Mouse (Mus musculus) brain, adult 2 months (tissue): Measurements from ENCODE around the gene Mx1.

Source experiments
- DNase-seq: peaks from one replicate; pipeline ENCODE4 v3.0.0; 2011; ENCODE audit warnings: low read depth, low spot score

The Mx1 gene

DNA sequence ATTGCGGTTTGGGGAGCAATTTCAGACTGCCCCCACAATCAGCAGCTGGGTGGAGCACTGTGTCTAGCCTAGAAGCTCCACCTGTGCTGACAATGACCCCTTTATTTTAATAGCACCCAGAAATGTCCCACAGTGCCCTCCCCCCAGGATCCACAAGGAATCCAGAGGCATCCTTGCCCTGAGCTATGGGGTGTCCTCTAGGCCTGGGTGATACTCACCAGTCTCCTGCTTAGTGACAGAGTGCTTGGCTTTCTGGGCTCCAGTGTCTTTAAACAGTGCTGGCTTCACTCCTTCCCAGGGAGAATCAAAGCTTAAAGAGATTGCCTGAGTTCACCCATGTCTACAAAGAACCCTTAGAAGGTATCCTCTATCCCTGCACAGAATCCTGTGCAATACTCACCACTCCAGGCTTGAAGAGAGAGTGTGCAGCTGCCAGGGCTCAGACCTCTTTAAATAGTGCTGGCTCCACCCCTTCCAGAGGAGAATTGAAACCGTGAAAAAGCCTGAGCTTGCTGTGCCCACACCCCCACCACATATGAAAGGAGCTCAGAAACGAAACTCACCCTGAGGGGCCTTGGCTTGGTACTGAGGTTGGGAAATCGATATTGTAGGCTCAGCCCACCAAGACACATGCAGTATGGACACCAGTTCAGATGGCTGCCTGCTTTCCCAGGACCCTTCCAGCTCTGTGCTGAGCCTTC is at the start of gene Mx1:
Gene Mx1 (minus strand): TSS at position 427 of the 701 bp plus-strand sequence.
- DNase-seq = peak; percentile 41

DNA sequence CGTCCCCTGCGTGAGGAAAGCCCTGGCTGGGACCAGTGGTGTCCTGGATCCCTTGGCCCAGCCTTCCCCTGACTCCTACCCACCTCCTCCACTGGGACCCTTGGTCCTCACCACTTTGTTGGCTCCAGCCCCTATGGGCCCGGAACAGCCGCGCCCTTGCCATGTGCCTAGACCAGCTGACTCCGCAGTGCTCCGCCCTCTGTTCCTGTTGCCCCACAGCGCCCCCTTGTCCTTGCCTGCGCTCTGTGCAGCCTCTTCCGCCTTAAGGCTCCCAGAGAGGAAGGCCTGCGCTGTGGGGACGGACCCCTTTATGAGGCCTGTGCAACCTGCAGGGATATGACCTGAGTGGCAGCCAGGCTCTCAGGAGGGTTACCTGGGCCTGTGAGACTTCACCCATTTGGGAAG is 49.6 kb upstream of the Mx1 start:
- no peak for DNase-seq

DNA sequence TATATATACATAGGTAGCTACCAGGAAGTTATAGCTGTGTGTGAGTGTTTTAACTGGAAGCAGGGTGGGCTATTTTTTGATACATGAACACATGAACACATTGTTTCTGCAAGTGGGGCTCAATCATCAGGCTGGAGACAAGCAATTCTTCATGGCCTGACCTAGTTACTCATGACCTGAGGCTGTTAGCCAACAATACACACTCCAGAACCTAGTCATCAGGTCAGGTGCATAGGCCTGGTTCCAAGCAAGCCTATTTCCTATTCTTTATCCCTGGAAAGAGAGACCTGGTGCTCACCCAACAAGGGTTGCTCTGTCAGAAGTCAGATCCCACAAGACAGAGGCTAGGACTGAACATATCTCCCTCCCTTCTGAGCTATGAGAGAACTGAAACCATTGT is 48.8 kb upstream of the Mx1 start:
- no peak for DNase-seq

DNA sequence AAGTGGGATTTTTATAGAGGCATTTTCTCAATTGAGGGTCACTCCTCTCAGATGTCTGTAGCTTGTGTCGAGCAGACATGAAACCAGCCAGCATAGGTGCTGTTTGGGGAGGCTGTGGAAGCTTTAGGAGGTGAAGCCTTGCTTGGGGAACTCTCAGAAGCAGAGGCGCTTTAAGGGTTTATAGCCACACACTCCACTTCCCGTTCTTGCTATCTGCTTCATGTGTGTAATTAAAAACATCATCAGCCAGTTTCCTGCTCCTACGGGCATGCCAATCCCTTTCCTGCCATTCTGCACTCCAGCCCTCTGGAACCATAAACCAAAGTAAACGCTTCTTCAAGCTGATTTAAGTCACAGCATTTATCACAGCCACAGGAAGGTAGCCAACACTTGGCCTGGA is 48.1 kb upstream of the Mx1 start:
- DNase-seq = no peak

DNA sequence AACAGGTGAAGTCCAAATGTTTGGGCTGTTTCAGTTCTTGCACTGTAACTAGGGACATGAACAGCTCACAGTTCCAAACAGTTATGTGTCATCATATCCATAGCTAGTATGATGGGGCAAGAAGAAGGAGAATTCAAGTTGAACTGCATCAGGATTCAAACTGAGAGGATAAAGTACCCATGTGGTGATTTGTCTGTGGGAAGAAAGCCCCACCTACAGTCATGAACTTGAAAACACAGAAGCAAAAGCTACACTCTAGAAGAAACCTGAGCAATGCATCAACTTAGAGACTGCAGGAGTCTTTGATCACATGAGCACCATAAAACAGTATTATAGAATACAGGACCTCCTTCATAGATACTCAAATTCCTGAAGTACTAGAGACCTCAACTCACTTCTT is 45.1 kb upstream of the Mx1 start:
- no peak for DNase-seq

DNA sequence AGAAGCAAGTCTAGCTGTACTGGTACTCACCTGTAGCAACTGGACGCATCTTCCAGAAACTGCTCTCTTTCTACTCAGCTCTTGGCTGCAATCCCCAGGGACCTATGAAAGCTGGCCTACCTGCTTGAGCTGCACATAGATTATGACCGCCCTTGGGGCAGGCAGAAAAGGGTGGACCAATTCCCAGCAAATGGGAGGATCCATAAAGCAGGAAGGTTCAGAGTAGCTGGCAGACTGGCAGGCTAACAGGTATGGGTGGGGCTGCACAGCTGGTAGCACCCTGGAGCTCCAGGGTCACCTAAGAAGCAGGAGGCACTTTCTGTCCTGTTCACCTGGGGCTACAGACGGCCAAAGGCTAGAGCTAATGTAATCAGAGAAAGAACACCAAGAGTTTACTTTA is 42.1 kb upstream of the Mx1 start:
- DNase-seq = no peak

DNA sequence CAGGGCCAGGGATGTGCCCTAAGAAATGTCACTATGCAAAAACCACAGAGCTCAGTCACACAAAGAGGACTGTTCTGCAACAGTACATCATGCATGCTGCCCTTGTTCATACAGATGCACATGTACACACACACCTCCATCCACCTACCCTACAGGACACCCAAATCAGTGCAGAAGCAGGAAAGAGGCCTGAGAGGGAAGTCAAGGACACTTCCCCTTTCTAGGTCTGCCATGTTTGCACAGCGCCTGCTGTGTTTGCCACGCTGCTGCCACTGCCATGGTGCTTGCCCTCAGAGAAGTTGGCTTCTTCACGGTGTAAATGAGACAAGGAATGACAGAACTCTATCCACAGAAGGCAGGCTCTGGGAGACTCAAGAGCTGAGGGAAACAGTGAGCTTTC is 41.1 kb upstream of the Mx1 start:
- no peak for DNase-seq

DNA sequence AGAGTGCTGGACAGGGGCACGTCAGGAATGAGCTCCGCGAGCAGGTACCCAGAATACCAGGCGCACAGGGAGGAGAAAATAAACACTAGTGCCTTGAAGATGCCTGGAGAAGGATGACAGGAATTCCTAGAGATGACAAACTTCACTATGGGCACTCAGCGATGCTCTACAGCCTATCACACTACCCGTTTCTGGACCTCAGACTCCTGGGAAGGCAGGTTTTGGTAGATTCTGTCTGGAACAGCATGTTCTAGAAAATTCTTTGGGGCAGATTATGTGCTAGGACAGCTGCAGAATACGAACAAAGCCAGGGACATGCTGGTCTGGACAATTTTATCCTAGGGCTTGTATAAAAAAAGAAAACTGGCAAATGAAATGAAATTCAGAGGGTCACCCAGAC is 38.2 kb upstream of the Mx1 start:
- DNase-seq = no peak

DNA sequence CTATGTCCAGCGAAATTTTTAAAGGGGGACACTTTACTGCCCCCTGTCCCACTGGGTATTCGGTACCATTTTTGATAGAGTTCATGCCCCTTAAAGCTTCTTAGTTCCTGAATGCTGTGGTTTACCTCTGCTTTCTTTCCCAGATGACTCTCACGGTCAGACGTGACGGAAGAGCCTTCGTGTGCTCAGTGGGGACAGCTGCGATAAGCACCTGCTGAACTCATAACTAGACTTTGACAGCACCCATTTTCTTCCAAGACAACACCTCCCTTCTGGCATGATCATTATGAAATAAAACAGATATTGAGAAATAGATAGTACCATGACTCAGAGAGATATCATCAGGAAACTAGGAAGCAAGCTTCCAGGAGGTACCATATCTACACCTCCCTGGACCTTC is 36.7 kb upstream of the Mx1 start:
- no peak for DNase-seq

DNA sequence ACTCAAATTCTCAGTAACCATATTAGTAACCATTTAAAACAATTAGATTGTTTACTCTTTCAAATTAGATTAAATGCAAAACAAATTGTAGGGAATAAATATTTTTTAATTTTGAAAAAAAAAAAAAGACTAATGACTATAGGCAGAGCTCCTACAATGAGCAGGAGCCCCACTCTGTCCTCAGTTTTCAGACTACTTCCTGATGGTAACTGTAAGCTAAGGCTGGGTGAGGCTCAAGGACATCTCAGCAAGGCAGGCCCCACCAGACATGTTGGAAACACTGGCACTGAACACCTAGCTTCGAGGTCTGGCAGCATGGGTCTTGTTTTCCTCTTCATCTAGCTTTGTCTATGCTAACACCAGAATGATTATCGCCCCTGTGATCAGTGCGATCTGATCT is 35.4 kb upstream of the Mx1 start:
- DNase-seq = no peak

DNA sequence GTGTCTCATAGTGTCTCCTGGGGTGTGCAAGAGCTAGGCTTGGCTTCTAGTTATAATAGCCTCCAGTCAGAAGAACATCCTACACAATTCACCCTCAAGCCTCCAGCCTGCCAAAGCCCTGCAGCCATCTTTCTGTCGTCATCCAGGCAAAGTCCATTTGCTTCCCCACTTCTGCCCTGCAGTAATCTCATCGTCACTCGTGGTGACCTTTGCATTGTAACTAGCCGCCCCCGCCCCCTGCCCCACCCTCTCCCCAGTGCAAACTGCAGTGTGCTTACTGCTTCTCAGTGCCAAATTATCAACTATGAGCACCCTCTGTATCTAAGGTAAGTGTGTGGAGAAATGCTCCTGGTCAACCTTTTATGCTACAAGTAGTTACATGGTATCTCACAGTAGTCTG is 35.0 kb upstream of the Mx1 start:
- no peak for DNase-seq

DNA sequence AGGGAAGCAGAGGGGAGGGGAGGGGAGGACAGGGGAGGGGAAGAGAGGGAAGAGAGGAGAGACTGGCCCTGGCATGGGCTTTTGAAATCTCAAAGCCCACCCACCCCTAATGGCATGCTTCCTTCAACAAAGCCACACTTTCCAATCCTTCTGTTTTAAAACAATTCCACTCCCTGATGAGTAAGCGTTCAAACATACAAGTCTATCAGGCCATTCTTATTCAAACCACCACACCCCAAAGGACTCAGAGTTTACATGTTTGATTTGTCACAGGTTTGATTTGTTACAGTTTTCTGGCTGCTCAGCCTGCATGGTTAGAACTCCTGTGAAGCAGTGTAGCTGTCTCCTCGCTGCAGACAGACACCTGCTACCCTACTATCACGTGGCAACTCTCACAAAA is 33.3 kb upstream of the Mx1 start:
- DNase-seq = no peak

DNA sequence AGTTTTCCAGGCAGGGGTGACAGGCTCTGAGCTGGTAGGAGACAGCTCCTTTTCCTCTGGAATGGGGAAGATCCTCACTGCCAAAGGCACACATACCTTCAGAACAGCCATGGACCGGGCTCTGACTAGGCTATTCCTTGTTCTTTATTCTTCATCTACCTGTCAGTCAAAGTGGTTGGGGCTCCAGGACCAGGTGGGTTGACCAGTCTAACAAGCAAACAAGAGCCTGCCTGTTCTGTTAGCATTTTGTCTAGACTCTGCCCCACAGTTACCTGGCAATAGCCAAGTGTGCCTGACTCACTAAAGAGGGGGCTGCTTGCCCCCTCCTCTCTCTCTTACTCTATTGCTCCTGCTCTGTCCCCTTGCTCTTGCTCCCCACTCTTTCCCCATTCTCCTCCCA is 29.7 kb upstream of the Mx1 start:
- no peak for DNase-seq

DNA sequence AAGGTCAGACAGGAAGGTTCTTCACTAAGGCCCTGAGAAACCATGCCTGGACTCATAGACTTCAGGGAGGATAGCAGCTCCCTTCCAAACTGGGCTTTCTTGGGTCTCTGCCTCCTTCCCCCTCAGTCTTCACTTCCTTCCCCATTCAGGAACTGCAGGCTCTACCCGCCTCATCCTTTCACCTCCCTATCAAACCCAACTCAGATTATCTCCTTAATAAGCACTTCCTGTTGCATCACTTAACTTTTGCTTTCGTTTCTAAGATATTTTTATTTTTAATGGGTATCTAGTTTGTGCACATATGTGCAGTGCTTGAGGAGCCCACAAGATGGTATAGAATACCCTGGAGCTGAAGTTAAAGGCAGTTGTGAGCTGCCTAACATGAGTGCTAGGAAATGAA is 15.9 kb upstream of the Mx1 start:
- DNase-seq = no peak

DNA sequence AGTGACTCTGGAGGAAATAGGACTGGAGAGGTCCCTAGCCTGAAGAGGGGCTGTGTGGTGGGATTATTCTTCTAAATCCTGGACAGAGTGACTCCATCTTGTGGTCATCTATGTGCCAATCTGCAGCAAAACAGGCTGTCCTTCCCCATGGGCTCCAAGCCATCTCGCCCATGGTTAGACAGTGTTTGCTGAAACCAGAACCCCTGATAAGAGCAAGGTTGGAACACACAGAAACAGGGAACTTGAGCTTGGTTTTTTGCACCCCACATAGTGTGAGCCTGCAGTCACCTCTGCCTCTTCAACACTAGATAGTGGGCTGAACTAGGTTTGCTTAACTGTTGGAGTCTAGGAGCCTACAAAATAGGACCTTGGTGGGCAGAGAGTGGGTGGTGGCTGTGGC is 13.8 kb upstream of the Mx1 start:
- no peak for DNase-seq

DNA sequence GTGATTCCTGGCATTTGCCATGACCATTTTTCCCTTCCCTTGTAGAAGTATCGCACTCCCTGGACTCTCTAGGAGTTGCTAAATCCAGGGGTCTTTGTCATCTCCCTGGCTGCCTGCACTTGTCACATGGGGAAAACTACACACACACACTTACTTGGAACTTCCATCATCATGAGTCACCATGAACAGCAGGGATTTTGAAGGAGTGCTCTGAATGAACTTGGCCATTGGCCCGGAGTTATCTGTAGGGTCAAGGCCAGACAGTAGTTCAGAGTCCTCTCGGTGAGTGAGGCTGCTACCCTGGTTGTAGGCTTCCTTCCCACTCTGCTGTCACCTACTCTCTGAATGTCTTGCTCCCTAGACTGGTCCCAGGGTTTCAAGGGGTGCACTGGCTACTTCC is 12.9 kb upstream of the Mx1 start:
- no peak for DNase-seq

DNA sequence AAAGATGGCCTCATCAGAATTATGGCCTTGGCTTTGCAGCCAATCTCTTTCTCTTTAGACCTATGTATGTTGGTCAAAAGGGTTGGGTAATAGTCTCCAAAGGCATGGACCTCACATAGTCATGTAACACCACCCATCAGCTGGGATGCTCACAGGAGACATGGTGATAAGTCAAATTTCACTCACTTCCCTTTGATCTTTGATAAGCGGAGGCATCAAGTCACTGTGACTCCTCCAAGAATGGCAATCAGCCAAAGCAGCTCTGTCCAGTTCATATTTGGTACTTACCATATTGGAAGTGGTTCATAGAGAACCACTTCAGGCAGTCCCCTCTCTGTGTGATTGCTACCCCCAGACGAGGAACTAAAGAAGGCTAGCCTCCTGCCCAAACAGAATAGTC is 12.0 kb upstream of the Mx1 start:
- DNase-seq = no peak

DNA sequence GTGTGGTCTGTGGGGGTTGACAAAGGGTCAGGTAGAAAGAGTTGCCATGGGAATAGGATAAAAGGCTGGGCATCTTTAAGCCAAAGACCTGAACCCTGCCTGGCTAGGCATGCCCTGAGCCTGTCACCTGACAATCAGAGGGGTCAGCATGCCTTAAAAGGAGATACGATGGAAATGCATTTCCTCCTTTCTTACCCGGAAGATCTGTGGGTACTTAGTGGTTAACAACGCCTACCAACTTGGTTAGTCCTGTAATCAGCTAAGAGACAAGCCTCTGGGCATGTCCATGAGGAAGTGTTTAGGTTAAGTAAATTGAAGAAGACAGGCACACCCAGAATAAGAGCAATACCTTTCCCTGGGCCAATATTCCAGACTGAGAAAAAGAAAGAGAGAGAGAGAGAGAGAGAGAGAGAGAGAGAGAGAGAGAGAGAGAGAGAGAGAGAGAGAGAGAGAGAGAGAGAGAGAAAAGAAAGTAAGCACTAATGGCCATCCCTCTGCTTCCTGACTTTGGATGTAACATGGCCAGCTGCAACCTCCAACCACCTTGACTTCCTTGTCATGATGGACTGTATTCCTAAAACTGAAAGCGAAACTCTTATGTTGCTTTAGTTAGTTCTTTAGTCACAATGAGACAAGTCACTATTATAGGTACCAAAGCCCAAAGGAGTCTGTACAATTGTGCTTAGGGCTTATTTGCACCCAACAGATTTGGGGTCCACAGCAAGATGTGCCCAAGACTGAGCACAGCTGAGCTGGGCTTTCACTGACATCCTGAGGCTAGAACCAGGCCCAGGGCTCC is 5.5 kb upstream of the Mx1 start:
- no peak for DNase-seq

DNA sequence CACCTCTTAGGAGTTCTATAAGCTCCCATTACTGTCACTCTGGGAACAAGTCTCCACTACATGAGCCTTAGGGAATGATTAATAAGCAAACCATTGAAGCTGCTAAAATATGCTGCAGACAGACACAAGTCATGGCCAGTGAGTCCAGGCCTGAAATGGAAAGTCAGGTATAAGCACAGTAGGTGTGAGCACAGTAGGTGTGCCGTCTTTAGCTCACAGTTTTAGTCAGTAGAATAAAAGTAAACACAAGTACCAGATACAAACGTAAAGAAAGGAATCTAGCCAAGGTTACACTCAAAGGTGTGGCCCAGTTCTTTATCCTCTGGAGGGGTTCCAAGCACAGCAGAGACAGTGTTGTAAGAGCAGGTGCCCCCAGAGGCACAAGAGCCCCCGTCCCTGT is 4.8 kb upstream of the Mx1 start:
- DNase-seq = no peak

DNA sequence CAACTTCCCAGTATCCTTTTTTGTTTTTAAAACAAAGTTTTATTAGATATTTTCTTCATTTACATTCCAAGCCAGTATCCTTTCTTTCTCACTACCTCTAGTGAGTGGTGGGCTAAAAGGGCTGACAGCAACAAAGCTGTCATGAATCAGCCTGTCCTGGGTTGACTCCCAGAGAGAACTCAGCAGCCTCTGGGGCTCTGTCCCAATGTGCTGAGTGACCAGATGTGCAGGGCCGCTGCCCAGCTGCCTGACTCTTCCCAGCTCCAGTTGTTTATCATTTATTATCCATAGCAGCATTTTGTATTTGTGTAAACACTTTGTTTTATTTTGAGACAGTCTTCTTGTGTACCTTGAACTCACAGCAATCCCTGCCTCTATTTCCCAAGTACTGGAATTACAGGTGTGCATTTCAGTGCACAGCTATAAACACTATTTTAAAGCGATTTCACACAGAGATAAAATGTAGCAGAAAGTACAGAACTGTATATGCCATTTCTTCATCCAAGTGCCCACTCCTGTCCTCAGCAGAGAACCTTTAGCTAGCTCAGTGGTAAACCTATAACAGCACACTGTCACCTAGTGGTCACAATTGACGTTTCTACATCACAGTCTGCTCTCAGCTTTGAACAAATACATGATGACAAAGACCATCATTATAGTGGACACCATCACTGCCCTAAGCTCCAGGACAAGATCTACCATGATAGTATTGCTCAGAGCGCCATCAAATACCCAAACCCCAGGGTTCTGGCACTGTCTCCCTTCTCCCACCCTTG is 3.7 kb upstream of the Mx1 start:
- peak; percentile 63 for DNase-seq

DNA sequence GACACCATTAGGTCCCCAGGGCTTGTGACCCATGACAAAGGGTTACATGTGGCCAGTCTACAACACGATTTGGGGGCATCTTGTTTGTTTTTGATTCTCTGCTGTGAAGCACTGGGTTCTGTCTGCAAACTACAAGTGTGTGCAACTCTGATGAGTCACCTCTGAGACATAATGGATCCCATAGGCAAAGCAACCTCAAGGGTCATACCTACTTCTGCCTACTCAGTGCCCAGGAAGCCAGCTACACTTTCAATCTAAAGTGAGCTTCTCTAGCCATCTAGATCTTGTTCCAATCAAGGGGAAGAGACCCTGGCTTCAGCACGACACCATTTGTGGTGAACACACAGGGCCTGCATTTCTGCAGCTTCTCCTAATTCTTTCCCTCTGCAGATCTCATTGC is 1.4 kb downstream of the Mx1 start:
- no peak for DNase-seq

DNA sequence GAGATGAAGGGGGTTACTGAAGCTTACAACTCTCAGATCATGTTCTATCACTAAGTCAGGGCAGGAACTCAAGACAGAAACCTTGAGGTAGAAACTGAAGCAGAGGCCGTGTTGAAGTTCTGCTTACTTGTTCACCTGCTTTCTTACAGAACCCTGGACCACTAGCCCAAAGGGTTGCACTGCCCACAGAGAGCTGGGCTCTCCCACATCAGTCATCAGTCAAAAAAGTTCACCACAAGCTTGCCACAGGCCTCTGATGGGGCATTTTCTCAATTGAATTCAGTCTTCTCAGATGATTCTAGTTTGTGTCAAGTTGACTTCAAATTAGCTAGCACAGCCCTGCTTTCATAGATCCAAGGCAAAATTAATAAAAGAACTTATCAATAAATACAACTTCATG is 2.9 kb downstream of the Mx1 start:
- no peak for DNase-seq

DNA sequence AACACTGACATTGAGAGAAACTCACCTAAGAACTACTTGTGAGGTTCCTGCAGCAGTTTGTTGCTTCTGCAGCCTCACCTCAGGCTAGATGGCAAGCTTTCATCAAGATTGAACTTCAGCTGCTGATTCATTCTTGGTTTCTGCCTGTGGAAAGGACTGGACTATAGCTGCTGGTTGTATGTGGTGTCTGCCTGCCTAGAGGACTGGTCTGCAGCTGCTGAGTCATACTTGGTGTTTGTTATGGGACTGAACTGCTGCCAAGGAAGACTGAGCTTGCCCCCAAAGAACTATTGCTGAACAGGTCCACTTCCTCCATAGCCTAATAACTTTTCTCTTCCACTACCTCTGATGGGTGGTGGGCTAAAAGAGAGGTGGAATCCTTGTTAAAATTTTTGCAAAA is 15.3 kb downstream of the Mx1 start:
- no peak for DNase-seq
